Mouse (Mus musculus): ENCODE results near the gene Tnnc1.

The Tnnc1 gene

DNA sequence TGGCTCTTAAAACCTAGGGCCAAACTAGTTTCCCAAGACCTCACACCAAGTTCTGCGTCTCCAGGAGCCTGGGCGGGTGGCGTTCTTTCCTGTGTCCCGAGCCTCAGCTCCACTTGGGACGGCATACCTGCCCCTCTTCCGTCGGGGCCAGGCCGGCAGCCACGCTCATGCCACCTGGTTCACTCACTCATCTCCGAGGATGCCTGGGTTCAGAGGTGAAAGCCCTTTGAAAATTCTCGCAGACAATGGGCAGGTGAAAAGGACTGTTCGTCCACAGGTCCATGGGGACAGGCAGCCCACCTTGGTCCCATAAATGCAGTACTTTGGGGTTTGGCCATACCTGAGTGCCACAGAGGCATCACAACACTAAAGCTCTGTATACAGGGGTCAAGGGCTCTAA is 23.9 kb upstream of the Tnnc1 start:
- no peak for DNase-seq (ENCODE audit: low spot score in 2 of 2)

DNA sequence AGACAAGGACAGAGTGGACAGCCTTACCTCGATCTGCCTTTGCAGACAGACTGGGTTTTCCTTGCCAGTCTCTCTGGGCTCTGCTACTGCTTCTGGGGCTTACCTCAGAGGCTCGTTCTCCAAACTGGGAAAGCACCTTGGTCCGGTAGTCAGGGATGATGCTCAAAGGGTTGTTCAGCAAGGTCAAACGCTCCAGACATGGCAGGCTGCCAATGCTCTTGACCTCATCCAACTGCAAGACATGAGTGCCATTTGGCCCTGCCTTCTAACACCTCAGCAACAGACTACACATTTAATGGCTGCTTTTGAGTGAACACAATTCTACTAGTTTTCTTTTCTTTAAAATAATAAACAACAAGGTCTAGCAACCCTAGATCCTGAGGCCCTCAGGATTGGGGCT is 21.5 kb upstream of the Tnnc1 start:
- DNase-seq (ENCODE audit: low spot score in 2 of 2): no peak

DNA sequence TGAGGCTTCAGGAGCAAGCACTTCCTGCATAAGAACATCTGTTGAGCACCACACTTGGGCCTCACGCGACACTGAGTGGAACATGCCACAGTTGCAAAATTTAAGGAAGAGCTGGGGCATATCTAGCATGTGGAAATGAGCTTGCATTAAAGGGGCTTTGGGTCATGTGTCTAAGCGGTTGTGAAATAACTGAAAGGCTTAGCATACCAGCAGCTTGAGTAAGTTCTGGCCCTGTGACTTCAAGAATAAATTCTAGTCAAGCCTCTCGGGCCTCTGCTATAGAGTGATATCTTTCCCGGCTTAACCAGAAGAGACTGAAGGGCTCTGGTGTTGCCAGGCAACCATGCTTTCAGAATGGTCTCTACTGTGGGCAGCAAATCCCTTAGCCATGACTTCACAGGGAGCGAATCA is 19.3 kb upstream of the Tnnc1 start:
- DNase-seq (ENCODE audit: low spot score in 2 of 2): peak in 1 of 2 experiments; percentile 53

DNA sequence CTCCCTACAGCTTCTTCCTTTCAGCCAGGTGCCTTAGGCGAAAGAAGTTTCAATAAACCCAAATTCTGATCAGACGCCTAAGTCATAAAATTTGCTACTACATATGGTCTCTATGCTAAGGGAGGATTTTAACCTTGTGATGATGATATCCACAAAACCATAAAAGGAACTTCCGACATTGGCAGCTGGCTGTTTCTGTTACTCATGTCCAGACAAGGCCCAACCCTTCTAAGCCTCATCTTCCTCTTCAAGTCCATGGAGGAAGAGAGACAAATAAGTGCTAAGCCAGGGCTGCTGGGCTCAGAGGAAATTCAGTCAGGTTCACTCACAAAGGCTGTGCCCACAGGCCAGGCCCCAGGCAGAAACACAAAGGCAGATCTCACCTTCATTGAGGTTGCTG is 18.8 kb upstream of the Tnnc1 start:
- no peak for DNase-seq (ENCODE audit: low spot score in 2 of 2)

DNA sequence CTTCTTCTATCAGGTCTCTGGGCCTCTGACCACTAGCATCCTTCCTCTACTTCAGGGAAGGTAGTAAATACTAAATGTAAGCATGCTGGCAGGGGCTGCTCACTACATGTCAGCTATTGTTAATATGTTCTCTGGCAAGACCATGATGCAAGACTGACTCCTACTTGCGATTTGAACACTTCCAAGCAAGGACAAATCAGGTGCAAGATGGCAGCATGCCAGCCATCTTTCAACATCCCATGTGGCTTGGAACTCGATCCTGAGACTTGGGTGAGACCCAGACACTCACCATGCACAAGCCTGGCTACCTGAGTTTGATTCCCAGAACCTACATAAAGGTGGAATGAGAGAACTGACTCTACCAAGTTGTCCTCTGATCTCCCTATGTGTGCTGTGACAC is 16.2 kb upstream of the Tnnc1 start:
- DNase-seq (ENCODE audit: low spot score in 2 of 2): no peak

DNA sequence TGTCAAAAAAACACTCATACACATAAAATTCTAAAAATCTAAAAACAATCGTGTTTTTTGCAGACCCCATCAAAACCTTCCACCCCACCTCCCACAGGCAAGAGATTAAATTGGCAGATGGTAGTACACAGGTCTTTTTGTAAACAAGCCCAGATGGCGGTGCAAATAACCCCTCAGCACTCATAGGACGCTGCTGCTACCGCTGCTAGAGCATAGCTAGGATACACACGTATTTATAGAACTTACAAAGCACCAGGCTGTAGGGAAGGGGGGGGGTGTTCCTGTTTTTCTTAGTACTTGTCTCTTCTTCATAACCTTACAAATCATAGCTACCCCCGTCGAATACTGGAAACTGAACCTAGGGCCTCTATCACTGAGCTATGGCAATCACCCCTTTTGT is 14.3 kb upstream of the Tnnc1 start:
- DNase-seq (ENCODE audit: low spot score in 2 of 2): peak in 1 of 2 experiments; percentile 59

DNA sequence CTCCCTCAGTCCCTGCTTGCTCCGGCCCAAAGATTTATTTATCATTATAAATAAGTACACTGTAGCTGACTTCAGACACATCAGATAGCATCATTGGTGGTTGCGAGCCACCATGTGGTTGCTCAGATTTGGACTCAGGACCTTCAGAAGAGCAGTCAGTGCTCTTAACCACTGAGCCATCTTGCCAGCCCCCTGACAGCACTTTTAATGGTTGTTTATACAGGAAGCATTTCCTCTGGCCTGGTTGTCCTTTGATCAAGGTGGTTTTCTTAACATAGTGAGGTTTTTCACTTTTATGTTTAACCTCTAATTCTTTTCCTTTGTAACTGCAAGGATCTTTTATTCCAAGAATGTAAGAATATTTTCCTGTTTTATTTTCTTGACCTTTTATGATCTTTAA is 13.7 kb upstream of the Tnnc1 start:
- DNase-seq (ENCODE audit: low spot score in 2 of 2): no peak

DNA sequence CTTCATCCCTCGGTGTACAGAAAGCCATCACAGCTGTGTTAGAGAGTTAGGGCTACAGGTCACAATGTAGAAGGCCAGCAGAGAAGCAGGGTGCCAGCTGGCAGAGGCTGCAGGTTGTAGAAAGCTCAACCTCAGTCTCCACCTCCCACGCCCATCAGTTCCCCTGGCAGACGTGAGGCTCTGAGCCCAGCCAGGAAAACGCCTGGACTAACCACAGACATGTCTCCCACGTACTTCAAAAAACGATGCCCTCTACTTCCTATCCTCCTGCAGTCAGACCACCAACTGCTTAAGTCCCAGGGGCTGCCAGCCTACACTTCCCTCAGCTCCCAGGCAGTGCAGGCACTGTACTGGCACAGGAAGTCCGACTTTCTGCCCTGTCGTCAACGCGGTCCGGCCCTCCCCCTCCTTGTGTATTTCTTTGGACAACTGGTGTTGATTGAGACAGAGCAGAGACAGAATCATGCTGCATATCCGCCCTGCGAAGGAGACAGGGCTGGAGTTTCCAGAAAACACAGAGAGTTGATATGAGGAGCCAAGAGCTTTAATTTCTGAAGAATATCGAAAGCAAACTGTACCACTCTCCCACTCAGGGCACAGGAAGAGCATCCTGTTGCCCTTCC is 13.1 kb upstream of the Tnnc1 start:
- peak in 1 of 2 experiments; percentile 68 for DNase-seq (ENCODE audit: low spot score in 2 of 2)

DNA sequence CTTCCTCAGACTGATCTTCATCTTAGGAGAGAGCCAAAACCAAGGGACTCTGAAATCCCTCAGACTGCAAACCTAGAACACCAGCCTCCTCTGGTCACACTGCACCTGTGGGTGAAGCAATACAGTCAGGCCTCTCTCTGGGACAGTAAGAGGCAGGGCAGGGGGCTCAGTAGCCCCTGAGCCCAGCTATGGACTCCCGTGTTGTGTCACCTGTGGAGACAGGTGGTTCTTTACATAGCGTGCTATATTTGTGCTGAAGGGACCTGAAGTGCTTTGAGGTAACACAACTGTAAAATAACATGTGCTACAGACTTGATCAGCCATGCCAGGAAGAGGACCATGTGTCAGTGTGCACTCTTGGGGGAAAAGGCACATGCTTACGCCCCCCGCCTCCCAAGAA is 12.6 kb upstream of the Tnnc1 start:
- DNase-seq (ENCODE audit: low spot score in 2 of 2): no peak

DNA sequence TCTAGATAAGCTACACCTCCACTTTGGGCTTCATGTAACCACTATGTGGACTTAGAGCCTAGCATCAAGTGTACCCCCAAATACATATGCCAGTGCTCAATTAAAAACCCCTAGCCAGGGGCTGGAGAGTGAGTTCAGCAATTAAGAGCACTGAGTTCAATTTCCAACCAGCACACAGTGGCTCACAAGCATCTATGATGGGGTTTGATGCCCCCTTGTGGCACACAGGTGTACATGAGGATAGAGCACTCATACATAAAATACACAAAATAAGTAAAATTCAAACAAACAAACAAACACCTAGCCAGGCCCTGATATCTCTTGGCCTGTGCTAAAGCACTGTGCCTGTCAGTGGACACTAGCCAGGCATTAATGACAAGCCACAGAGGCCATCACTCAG is 12.1 kb upstream of the Tnnc1 start:
- DNase-seq (ENCODE audit: low spot score in 2 of 2): no peak

DNA sequence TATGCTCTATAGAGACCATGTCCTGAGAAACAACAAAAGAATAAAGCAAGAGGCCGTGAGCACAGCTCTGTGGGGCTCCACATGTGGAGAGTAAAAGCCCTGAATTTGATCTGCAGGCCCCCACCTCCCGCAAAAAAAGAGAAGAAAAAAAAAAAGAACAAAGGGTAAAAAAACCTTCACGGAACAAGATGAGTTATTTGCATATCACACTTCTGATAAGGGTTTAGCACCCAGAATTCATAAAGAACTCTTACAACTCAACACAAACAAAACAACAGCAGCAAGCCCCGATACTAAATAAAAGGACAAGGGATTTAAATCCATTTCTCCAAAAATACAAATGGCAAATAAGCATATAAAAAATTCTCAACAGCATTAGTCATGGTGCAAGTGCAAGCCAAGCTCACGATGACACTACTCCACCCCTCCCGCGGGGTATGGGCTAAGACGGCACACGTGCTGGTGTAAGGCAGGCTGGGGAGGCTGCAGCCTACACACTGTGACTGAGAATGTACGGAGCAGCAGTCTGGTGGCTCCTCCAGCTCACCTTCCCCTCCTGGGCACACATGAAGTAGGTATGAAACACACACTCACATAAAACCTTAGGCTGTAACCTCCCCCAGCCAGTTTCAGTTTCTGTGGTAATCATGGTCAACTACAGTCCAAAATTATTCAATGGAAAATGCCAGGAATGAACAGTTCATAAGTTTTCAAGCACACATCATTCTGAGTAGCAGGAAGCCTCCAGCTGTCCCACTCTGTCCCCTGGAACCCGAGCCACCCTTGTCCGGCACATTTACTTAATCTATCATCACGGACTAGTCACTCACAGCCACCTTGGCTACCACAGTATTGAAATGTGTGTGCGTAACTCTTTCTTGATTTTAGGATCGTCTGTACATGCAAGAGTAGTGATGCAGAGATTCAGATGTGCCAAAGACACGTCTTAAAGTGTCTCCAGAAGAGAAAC is 10.3 kb upstream of the Tnnc1 start:
- peak in 1 of 2 experiments; percentile 54 for DNase-seq (ENCODE audit: low spot score in 2 of 2)

DNA sequence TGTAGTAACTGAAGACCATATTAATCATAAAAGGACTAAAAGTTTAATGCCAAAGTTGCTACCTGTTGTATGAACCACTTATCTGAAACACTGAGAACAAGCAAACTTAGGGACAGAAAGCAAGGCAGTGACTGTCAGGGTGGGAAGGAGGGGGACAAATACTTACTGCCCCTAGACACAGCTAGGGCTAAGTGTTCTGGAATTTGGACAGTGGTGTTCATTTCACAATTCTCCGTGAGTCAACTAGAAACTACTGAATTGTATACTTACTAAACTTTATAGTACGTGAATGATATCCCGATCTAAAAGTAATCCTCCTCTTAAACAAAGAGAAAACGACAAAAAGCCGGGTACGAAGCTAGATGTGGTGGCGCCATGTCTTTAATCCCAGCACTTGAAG is 8.5 kb upstream of the Tnnc1 start:
- DNase-seq (ENCODE audit: low spot score in 2 of 2): no peak

DNA sequence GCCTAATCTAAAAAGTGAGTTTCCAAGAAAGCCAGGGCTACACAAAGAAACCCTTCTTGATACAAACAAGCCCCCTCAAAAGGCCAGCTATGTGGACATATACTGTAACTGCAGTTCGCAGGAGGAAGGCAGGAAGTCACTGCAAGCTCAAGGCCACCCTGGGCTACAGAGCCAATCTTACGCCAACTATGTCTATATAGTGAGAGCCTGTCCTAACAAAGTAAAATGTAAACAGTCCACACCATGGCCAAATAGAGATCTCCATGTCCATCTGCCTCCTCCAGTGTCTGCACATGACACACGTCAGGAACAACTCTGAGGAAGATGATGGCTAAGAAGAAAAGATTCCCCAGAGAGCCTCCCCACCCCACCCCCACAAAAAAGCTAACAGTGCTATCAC is 8.1 kb upstream of the Tnnc1 start:
- DNase-seq (ENCODE audit: low spot score in 2 of 2): no peak

DNA sequence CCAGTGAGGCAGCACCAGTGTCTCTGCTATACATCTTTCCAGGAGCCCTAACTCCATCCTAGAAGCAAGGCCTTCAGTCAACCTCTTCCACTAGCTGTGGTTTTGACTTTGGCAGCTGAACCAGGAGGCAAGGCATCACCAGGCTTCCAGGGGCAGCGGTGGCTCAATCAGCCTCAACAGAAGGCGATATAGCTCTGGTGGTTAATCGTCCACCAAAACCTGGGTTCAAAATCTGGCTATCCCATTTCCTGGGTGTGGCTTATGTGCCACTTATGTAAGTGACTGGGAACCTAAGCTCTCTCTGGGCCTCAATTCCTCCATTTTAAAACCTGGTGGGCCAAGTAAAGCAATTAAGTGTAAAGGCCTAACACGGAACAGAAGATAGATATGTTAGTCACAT is 3.3 kb upstream of the Tnnc1 start:
- no peak for DNase-seq (ENCODE audit: low spot score in 2 of 2)

DNA sequence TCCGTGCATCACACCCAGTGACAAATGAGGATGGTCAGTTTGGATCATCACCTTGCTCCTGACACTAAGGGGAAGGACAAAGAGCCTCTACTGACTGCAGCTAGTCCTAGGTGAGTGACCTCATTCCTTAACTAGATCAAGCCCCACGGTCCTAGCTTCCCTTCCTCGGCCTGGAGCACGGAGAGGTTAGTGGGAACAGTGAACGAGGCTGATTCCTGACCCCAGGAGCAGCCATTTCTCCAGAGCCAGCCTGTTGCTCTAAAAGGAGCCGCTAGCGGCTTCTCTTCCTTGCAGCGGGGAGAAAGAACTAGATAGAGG is 2.9 kb upstream of the Tnnc1 start:
- no peak for DNase-seq (ENCODE audit: low spot score in 2 of 2)

DNA sequence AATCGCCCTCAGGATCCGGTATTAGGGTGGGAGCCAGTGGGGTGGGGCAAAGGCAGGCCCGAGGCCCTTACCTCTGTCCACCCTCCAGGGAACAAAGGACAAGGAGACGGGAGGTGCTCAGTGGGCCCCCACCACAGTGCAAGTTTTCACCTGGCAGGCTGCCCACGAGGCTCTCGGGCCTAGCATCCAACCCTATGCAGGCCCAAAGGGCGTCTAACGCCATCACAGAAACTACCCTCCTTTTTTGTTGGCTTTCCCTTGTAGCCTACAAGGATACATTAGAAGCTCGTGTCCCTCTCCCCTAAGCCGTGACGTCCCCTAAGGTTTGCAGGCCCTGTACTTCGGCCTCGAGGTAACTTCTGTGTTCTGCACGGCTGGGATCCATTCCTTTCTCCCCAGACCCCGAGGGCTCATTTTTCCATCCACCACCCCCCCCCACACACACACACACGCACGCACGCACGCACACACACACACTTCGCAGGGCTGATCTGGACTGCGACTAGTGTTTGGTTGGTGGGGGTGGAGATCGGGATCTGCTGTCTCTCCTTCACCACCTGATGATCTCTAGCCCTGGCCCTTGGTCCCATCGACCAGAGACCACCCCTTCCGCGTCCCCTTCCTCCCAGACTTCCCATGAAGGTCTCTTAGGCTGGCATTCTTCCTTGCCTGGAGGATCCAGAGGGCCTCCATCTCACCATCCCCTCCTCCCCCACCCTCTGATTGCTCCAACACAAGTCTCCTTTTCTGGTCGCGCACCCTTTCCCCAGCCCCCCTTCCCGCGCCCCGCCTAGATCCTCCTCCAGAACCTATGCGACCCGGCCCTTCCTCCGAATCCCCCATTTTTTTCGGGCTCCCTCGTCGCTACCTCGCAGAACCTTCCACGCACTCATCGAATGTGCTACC is 2.3 kb upstream of the Tnnc1 start:
- peak; percentile 64 to 72 for DNase-seq (ENCODE audit: low spot score in 2 of 2)

DNA sequence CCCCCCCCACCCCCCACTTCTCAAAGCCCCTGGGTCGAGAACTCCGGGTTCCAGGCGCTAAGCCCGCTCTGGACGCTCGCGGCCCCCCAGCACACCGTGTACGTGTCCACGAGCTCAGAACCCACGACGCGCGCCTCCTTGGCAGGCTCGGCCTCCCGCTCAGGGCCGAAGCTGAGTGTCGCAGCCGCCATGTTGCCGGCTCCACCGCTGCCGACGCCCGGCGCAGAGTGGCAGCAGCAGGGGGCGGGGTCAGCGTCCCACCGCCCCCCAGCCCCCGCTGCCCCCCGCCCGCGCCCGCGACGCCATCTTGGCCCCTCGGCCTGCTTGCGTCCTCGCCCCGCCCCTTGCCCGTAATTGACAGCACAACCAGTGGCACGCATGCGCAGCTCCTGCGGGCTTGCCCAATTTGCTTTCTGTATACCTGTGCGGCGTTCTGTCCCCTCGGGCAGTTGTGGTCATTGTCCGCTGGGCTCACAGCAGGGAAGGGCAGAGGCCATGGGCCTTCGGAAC is 1.6 kb upstream of the Tnnc1 start:
- DNase-seq (ENCODE audit: low spot score in 2 of 2): peak; percentile 97 to 98

DNA sequence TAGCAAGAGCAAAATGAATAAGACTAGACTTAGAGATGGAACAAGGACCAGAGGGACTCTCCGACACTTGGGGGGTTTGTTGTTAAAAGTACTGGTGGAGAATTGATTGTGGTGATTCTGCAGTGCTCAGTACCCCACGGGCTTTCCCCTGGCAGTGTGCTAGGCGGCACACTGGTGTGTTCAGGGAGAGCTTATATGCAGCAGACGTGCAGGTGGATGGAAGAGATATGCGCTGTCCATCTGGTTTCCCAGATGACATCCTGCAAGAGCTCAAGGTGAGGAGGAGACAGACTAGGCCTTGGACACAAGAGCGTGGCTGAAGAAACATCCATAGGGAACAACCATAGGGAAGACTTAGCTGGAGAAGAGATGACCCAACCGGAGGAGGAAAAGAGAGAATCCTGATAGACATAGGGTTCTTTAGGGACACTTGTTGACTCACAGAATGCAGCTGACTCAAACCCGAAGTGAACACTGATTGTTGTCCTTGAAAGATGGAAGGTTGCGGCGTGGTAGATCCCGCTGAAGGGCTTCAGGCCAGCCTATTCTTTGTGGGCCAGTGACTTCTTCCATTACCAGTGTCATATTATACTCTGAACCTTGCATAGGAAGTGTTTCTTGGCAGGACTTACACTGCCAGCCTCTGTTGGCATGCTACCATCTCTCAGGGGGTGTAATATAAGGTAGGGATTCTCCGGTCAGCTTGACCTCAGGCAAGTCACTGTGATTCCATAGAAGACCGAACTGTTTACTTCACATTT is 862 bp upstream of the Tnnc1 start:
- peak in 1 of 2 experiments; percentile 51 for DNase-seq (ENCODE audit: low spot score in 2 of 2)

DNA sequence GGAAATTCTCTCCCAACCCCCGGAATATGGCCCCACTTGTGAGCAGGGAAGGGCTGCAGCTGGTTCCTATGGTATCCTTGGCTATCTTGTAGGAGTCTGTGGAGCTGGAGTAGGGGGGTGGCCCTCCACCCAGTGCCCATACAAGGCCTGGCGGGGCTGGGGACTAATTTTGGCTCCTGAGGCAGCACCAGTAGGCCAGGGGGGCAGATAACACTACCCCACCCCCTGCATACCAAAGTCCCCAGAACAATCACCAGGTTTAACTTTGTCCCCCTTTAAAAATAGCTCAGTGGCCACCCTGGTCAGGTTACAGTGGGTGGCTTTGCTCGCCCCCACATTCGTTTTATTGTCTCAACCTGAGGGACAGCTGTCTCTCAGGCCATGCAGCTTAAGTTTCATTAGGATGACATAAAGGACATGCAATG is 1.0 kb downstream of the Tnnc1 start:
- no peak for DNase-seq (ENCODE audit: low spot score in 2 of 2)

DNA sequence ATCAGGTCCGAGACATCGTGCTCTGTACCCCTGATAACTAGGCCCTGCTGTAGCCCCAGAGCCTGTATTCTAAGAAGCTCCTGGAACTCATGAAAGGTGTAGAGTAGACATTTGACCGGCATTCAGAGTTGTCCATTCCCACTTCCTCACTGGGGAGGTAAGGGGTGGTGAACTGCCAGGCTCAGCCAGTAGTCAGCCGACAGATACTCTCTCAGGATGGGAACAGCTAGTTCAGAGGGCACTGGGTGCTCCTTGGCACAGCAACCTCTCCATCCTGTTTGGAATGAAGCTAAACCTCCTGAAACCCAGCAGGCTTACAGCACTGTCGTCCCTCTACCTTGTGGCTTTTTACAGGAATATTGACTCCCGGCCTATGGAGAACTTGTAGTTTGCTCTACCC is 3.7 kb downstream of the Tnnc1 start:
- no peak for DNase-seq (ENCODE audit: low spot score in 2 of 2)

DNA sequence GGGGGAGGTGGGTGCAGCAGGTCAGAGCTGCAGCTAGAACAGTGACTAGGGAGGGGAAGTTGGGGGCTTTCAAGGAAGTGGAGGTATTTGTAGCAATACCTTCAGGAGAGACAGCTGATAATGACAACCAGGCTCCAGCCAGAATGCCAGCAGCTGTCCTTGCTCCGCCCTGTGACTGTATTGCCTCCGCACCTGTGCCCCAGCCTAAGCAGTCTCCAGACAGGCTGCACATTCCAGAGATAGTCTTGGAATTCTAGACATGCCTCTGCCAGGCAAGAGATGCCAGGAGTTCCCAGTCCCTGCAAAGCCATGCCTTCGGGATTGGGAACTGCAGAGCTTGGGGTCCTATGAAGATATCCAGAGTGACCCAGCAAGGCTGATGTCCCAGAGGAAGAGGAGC is 4.4 kb downstream of the Tnnc1 start:
- no peak for DNase-seq (ENCODE audit: low spot score in 2 of 2)
